Comparison of ENCODE assay signal across 14 mouse cellular contexts in genomic region chr1:77435045-77435444, GRCm38 (mm10).
"Had no signal": no experiment of that assay in that cellular context is flagged by ENCODE, and none has a peak within 500 bp of the region (broad histone marks: within the 10 kb centered on the region; RNA-seq: fewer than 3 reads in every experiment).

No protein-coding gene starts in this region.

- H3K9ac ChIP-seq: intestine, embryonic 15.5 days; liver, embryonic 14.5 days; liver, postnatal 0 days; lung, embryonic 15.5 days; midbrain, embryonic 13.5 days had no signal

- H3K4me3 ChIP-seq: intestine, embryonic 15.5 days; lung, embryonic 15.5 days; midbrain, embryonic 13.5 days had no signal

- H3K36me3 ChIP-seq: intestine, embryonic 15.5 days; lung, embryonic 15.5 days; midbrain, embryonic 13.5 days had no signal

- H3K27ac ChIP-seq: intestine, embryonic 15.5 days; liver, embryonic 14.5 days; lung, embryonic 15.5 days; midbrain, embryonic 13.5 days had no signal

- H3K4me2 ChIP-seq: intestine, embryonic 15.5 days; liver, embryonic 11.5 days; lung, embryonic 15.5 days; midbrain, embryonic 13.5 days had no signal

- ATAC-seq: intestine, embryonic 15.5 days; liver, postnatal 0 days; midbrain, embryonic 13.5 days had no signal

- H3K27me3 ChIP-seq: intestine, embryonic 15.5 days; lung, embryonic 15.5 days; midbrain, embryonic 13.5 days had no signal

- H3K4me1 ChIP-seq: intestine, embryonic 15.5 days; lung, embryonic 15.5 days had no signal

- H3K9me3 ChIP-seq: intestine, embryonic 15.5 days; lung, embryonic 15.5 days; midbrain, embryonic 13.5 days had no signal

- DNase-seq: kidney, adult 11 months; kidney, adult 8-10 months; kidney, postnatal 10 days; kidney, postnatal 4 days; liver, postnatal 0 days; lung, postnatal 10 days; lung, postnatal 4 days; thymus, adult 18-20 months; thymus, postnatal 36 days had no signal
